Mouse (Mus musculus): Measurements from ENCODE around the gene Nos2. TPM values are rescaled to one million over a fixed set of nuclear protein-coding genes. Genes with fewer than 3 reads are reported as not detected.

Nos2 gene
- not detected in 2 replicates for total RNA-seq (2023)

GRCm38 (mm10) chr11:78920411-78920939 is at the start of gene Nos2:
Gene Nos2, plus strand, starts transcription at chr11:78920787.

GRCm38 (mm10) chr11:78984483-78985177 is 64.0 kb downstream of the Nos2 start, which contains the start of gene Lgals9:
Gene Lgals9, minus strand, starts transcription at chr11:78984946.

Other genes starting within 250 kb of the Nos2 start
- gene Nlk, start 223.4 kb upstream of the Nos2 start, total RNA-seq (2023): 13.5 and 17.3 TPM in 2 replicates
- gene Ccnq, start 169.1 kb upstream of the Nos2 start, total RNA-seq (2023): 2.3 and 5.2 TPM in 2 replicates
- gene Lyrm9, start 94.2 kb upstream of the Nos2 start, total RNA-seq (2023): 2.7 and 4.5 TPM in 2 replicates
- 113 and 141 TPM in 2 replicates for gene Lgals9, start 64.2 kb downstream of the Nos2 start, total RNA-seq (2023)
- 31.3 and 36.4 TPM in 2 replicates for gene Ksr1, start 225.6 kb downstream of the Nos2 start, total RNA-seq (2023)